Mouse (Mus musculus): ENCODE measurements around the gene Agap2. TPM values are rescaled to one million over a fixed set of nuclear protein-coding genes. Genes with fewer than 3 reads are reported as not detected.
"Not testable (repeated sequence)": the region's sequence is repeated elsewhere in the genome, so short reads cannot be mapped to it uniquely, and the experiment has no call there.

The Agap2 gene
- total RNA-seq, 2 experiments from 2014 or later: 1.6 TPM

- no peak for TF ChIP-seq CTCF (IDR thresholded peaks at IDR 0.05)
- peak overlapping the region; percentile 55 for H3K4me3 ChIP-seq
- intact Hi-C loops (cut with DNase I): no loop called here
- DNase-seq: no peak
- H3K27ac ChIP-seq: no peak overlapping the region
Observed at GRCm38 (mm10) chr10:127048608-127049394, 26.3 kb upstream of the Agap2 start.

GRCm38 (mm10) chr10:127049395-127050118 is 25.5 kb upstream of the Agap2 start:
- Histone ChIP-seq H3K27ac (no peak overlapping the region), H3K4me3 (peak overlapping the region; percentile 55)
- intact Hi-C loops (cut with DNase I): no loop called here
- no peak for DNase-seq
- peak; percentile 10; the same call in 1 of the 2 replicates for TF ChIP-seq CTCF (IDR thresholded peaks at IDR 0.05)

- Histone ChIP-seq H3K27ac (no peak overlapping the region), H3K4me3 (no peak overlapping the region)
- no peak for DNase-seq
- no peak for TF ChIP-seq CTCF (IDR thresholded peaks at IDR 0.05)
- intact Hi-C loops (cut with DNase I): no loop called here
Observed at GRCm38 (mm10) chr10:127050119-127050474, 25.0 kb upstream of the Agap2 start.

- Histone ChIP-seq H3K27ac (no peak overlapping the region), H3K4me3 (no peak overlapping the region)
- intact Hi-C loops (cut with DNase I): no loop called here
- no peak for TF ChIP-seq CTCF (IDR thresholded peaks at IDR 0.05)
- DNase-seq: no peak
Observed at GRCm38 (mm10) chr10:127054646-127055045, 20.4 kb upstream of the Agap2 start.

- Histone ChIP-seq H3K4me3 (no peak overlapping the region), H3K27ac (no peak overlapping the region)
- TF ChIP-seq CTCF (IDR thresholded peaks at IDR 0.05): no peak
- intact Hi-C loops (cut with DNase I): no loop called here
- no peak for DNase-seq
Observed at GRCm38 (mm10) chr10:127055406-127055805, 19.7 kb upstream of the Agap2 start.

GRCm38 (mm10) chr10:127056490-127056889 is 18.6 kb upstream of the Agap2 start:
- DNase-seq: no peak
- intact Hi-C loops (cut with DNase I): no loop called here
- Histone ChIP-seq H3K4me3 (no peak overlapping the region), H3K27ac (no peak overlapping the region)
- no peak for TF ChIP-seq CTCF (IDR thresholded peaks at IDR 0.05)

- DNase-seq: peak; percentile 81
Observed at GRCm38 (mm10) chr10:127058161-127058560, 16.9 kb upstream of the Agap2 start.

GRCm38 (mm10) chr10:127058708-127059107 is 16.4 kb upstream of the Agap2 start:
- no peak overlapping the region for H3K27ac ChIP-seq
- intact Hi-C loops (cut with DNase I): no loop called here
- no peak for TF ChIP-seq CTCF (IDR thresholded peaks at IDR 0.05)
- H3K4me3 ChIP-seq: peak overlapping the region; percentile 89
- no peak for DNase-seq

More at GRCm38 (mm10) chr10:127058161-127058560, 16.9 kb upstream of the Agap2 start:
- TF ChIP-seq CTCF (IDR thresholded peaks at IDR 0.05): peak; percentile 99
- H3K4me3 ChIP-seq: peak overlapping the region; percentile 89
- H3K27ac ChIP-seq: no peak overlapping the region
- intact Hi-C loops (cut with DNase I): no loop called here

- peak; percentile 24 for DNase-seq
- intact Hi-C loops (cut with DNase I): no loop called here
- Histone ChIP-seq H3K4me3 (peak overlapping the region; percentile 89), H3K27ac (peak overlapping the region; percentile 48)
- TF ChIP-seq CTCF (IDR thresholded peaks at IDR 0.05): no peak
Observed at GRCm38 (mm10) chr10:127059174-127059967, 15.7 kb upstream of the Agap2 start.

- Histone ChIP-seq H3K4me3 (peak within 1 kb of the TSS; percentile 89), H3K27ac (peak within 1 kb of the TSS; percentile 48)
- no peak for TF ChIP-seq CTCF (IDR thresholded peaks at IDR 0.05)
- intact Hi-C loops (cut with DNase I): no loop called here
- DNase-seq: peak; percentile 60
Observed at GRCm38 (mm10) chr10:127059968-127060916, 14.8 kb upstream of the Agap2 start, which contains the start of gene March9. Gene March9, minus strand, starts transcription at chr10:127060184.

GRCm38 (mm10) chr10:127061085-127061484 is 14.0 kb upstream of the Agap2 start:
- Histone ChIP-seq H3K4me3 (no peak overlapping the region), H3K27ac (no peak overlapping the region)
- no peak for DNase-seq
- no peak for TF ChIP-seq CTCF (IDR thresholded peaks at IDR 0.05)
- intact Hi-C loops (cut with DNase I): no loop called here

GRCm38 (mm10) chr10:127061513-127061912 is 13.6 kb upstream of the Agap2 start:
- H3K4me3 ChIP-seq: no peak overlapping the region
- intact Hi-C loops (cut with DNase I): no loop called here
- no peak overlapping the region for H3K27ac ChIP-seq
- TF ChIP-seq CTCF (IDR thresholded peaks at IDR 0.05): no peak
- DNase-seq: no peak

- H3K27ac ChIP-seq; H3K4me3 ChIP-seq; DNase-seq; intact Hi-C loops (cut with DNase I): not testable (repeated sequence)
Observed at GRCm38 (mm10) chr10:127062101-127062500, 13.0 kb upstream of the Agap2 start.

All from gastrocnemius, adult 2 months (tissue).